Mouse (Mus musculus) cerebellum, adult 11-12 months (tissue): ENCODE data around the gene Sult1a1.
A peak's percentile ranks its signal among the peaks of the same experiment; 100 is the strongest.

Source experiments
- DNase-seq: peaks from one replicate; pipeline ENCODE4 v3.0.0; 2022

The Sult1a1 gene

GRCm38 (mm10) chr7:126657522-126657921, 18.7 kb downstream of the Sult1a1 start:
- no peak for DNase-seq

- DNase-seq = no peak
Observed at GRCm38 (mm10) chr7:126655695-126656094, 20.5 kb downstream of the Sult1a1 start.

GRCm38 (mm10) chr7:126653991-126654390, 22.2 kb downstream of the Sult1a1 start:
- no peak for DNase-seq

GRCm38 (mm10) chr7:126650852-126651251, 25.4 kb downstream of the Sult1a1 start:
- DNase-seq = no peak

- DNase-seq = peak; percentile 92
Observed at GRCm38 (mm10) chr7:126649231-126650051, 26.8 kb downstream of the Sult1a1 start, which contains the start of gene Sgf29. TSS of gene Sgf29 (plus strand) at chr7:126649309.

GRCm38 (mm10) chr7:126648486-126648885, 27.7 kb downstream of the Sult1a1 start:
- DNase-seq = peak; percentile 43

GRCm38 (mm10) chr7:126645708-126646107, 30.5 kb downstream of the Sult1a1 start:
- DNase-seq = no peak

- no peak for DNase-seq
Observed at GRCm38 (mm10) chr7:126644914-126645313, 31.3 kb downstream of the Sult1a1 start.

- no peak for DNase-seq
Observed at GRCm38 (mm10) chr7:126644345-126644744, 31.9 kb downstream of the Sult1a1 start.

GRCm38 (mm10) chr7:126643244-126643617, 33.0 kb downstream of the Sult1a1 start:
- peak; percentile 41 for DNase-seq

GRCm38 (mm10) chr7:126642545-126643243, 33.5 kb downstream of the Sult1a1 start:
- no peak for DNase-seq

GRCm38 (mm10) chr7:126636733-126637520, 39.3 kb downstream of the Sult1a1 start:
- no peak for DNase-seq

GRCm38 (mm10) chr7:126635375-126635774, 40.9 kb downstream of the Sult1a1 start:
- no peak for DNase-seq

GRCm38 (mm10) chr7:126632478-126632877, 43.8 kb downstream of the Sult1a1 start:
- no peak for DNase-seq

- DNase-seq = no peak
Observed at GRCm38 (mm10) chr7:126630824-126631518, 45.3 kb downstream of the Sult1a1 start, which contains the start of gene Nupr1. TSS of gene Nupr1 (minus strand) at chr7:126630861.

GRCm38 (mm10) chr7:126629915-126630314, 46.3 kb downstream of the Sult1a1 start:
- DNase-seq = no peak

GRCm38 (mm10) chr7:126628111-126628510, 48.1 kb downstream of the Sult1a1 start:
- no peak for DNase-seq

GRCm38 (mm10) chr7:126625807-126626600, 50.2 kb downstream of the Sult1a1 start:
- no peak for DNase-seq

- peak; percentile 3 for DNase-seq
Observed at GRCm38 (mm10) chr7:126625369-126625768, 50.9 kb downstream of the Sult1a1 start.

GRCm38 (mm10) chr7:126624774-126625173, 51.5 kb downstream of the Sult1a1 start:
- DNase-seq = no peak

- DNase-seq = no peak
Observed at GRCm38 (mm10) chr7:126623381-126623780, 52.9 kb downstream of the Sult1a1 start.
